8 mouse cellular contexts compared by ENCODE assay signal in genomic region chr9:40616426-40617035, GRCm38 (mm10). TPM values are rescaled to one million over a fixed set of nuclear protein-coding genes. Genes with fewer than 3 reads are reported as not detected.
A peak's percentile ranks its signal among the peaks of the same experiment; 100 is the strongest.
DNase-seq lines count a peak whose midpoint lies in the region; ATAC-seq and TF ChIP-seq lines count a peak whose summit lies in the region.

No protein-coding gene starts in this region.

- H3K36me3 ChIP-seq in hindbrain, embryonic 10.5 days, result no peaks in the 10 kb centered on the region
- no peaks in the 10 kb centered on the region for H3K36me3 ChIP-seq in lung, embryonic 15.5 days

- POLR2A ChIA-PET in Patski (lab: Charles Lee), result no interaction called here

- ATAC-seq in Patski, result peak; percentile 95
- ATAC-seq in lung, embryonic 15.5 days (ENCODE audit: borderline replicate concordance, extremely low read depth, low FRiP score, low TSS enrichment), result peak; percentile 69; the same call in 1 of the 2 replicates

- H3K27me3 ChIP-seq in Patski, result peaks cover 3% of the 10 kb centered on the region
- peaks cover 10% of the 10 kb centered on the region; the same call in 1 of the 2 replicates for H3K27me3 ChIP-seq in hindbrain, embryonic 10.5 days (ENCODE audit: insufficient read depth, poor library complexity, severe bottlenecking)
- no peaks in the 10 kb centered on the region for H3K27me3 ChIP-seq in lung, embryonic 15.5 days

- TF ChIP-seq CTCF in Patski (IDR thresholded peaks at IDR 0.05), result peak; percentile 94

- peak overlapping the region; percentile 55 for H3K4me2 ChIP-seq in lung, embryonic 15.5 days

- peaks cover 38% of the 10 kb centered on the region for H3K4me1 ChIP-seq in hindbrain, embryonic 10.5 days (replicated peaks)
- peaks cover 16% of the 10 kb centered on the region for H3K4me1 ChIP-seq in lung, embryonic 15.5 days

- H3K9me3 ChIP-seq in hindbrain, embryonic 10.5 days, result peaks cover 7% of the 10 kb centered on the region; the same call in 1 of the 2 replicates
- no peaks in the 10 kb centered on the region for H3K9me3 ChIP-seq in lung, embryonic 15.5 days

- no peak for DNase-seq in Patski (ENCODE audit: low read depth, low spot score)
- DNase-seq in cerebellum, adult 9-11 months, result peak; percentile 85
- peak; percentile 73 to 90 for DNase-seq in frontal cortex, adult 2 months (ENCODE audit: extremely low spot score in 1 of 2, low spot score in 1 of 2)
- peak; percentile 83 for DNase-seq in hindbrain, embryonic 10.5 days (ENCODE audit: low spot score)
- DNase-seq in layer of hippocampus, adult 9-10 months (ENCODE audit: low spot score), result peak; percentile 73
- DNase-seq in ovary, postnatal 14 days (ENCODE audit: low spot score), result peak; percentile 59
- DNase-seq in thymus, postnatal 10 days (ENCODE audit: low spot score in 2 of 2), result peak; percentile 11 to 55

- in situ Hi-C loops in Patski (cut with MboI; ENCODE audit: low pct_unique_long_range_greater_than_20kb), result no loop called here

- CTCF ChIA-PET in Patski (lab: Charles Lee), result interaction anchor here (0.8 to 6.1 kb wide), 21 partner anchors 9 to 368 kb away, joined by 3 to 47 read pairs (median 4); no protein-coding TSS in a partner anchor

- H3K4me3 ChIP-seq in hindbrain, embryonic 10.5 days, result peak overlapping the region; percentile 50
- peak overlapping the region; percentile 20 for H3K4me3 ChIP-seq in lung, embryonic 15.5 days

- H3K27ac ChIP-seq in hindbrain, embryonic 10.5 days, result peak overlapping the region; percentile 91
- 0 out of 2 replicates have a peak overlapping the region, but pooled peaks have one; percentile 25 for H3K27ac ChIP-seq in lung, embryonic 15.5 days

- no peak overlapping the region for H3K9ac ChIP-seq in lung, embryonic 15.5 days

- 3% methylated on average over 11 of the region's 11 CpGs for WGBS in hindbrain, embryonic 10.5 days
- 2% methylated on average over 11 of the region's 11 CpGs for WGBS in lung, embryonic 15.5 days

RNA-seq across cellular contexts. Expression of gene Gm21915, which starts 53.9 kb away (rescaled TPM):
- polyA plus RNA-seq in Patski (2021), result not detected
- polyA plus RNA-seq in frontal cortex, adult 2 months (2012; rRNA removed), result not detected in 2 replicates
- polyA plus RNA-seq in hindbrain, embryonic 10.5 days (2016; fragmentation: Nextera tagmentation; extraction: Ambion mirVana), result not detected in 2 replicates
- not detected in 2 replicates for polyA plus RNA-seq in lung, embryonic 15.5 days (2015; fragmentation: Nextera tagmentation; extraction: Ambion mirVana)
